Mouse (Mus musculus) stomach, postnatal 0 days (tissue): Measurements from ENCODE around the gene Klhl40. TPM values are rescaled to one million over a fixed set of nuclear protein-coding genes. Genes with fewer than 3 reads are reported as not detected.

ENCODE experiments used
- ATAC-seq: fragments of 200-750 bp; cut with Nextera tagmentation; 2 replicates; pipeline ENCODE4 v1.8.0; 2017; ENCODE audit not compliant: low FRiP score, low TSS enrichment
- DNase-seq: peaks from one replicate; pipeline ENCODE4 v3.0.0-alpha.2; 2016; ENCODE audit warnings: low spot score
- H3K27ac ChIP-seq: fragments of 300-500 bp; sonication (generic); replicated peaks from 2 replicates; pipeline ENCODE4 v1.5.1; 2014; ENCODE audit warnings: mild to moderate bottlenecking, control low read depth
- H3K27me3 ChIP-seq: fragments of 300-500 bp; sonication (generic); 2 replicates; pipeline ENCODE4 v1.6.1; 2014; ENCODE audit warnings: low read length; ENCODE audit not compliant: control insufficient read depth, insufficient read depth
- H3K36me3 ChIP-seq: fragments of 300-500 bp; sonication (generic); 2 replicates; pipeline ENCODE4 v1.6.1; 2014; ENCODE audit warnings: low read length, mixed read lengths; ENCODE audit not compliant: control insufficient read depth, insufficient read depth
- H3K4me1 ChIP-seq: fragments of 300-500 bp; sonication (generic); replicated peaks from 2 replicates; pipeline ENCODE4 v1.6.1; 2014; ENCODE audit warnings: antibody characterized with exemption; ENCODE audit not compliant: control insufficient read depth, insufficient read depth
- H3K4me2 ChIP-seq: fragments of 300-500 bp; sonication (generic); replicated peaks from 2 replicates; pipeline ENCODE4 v1.6.1; 2014; ENCODE audit warnings: low read depth, mild to moderate bottlenecking, control low read depth, moderate library complexity
- H3K4me3 ChIP-seq: fragments of 300-500 bp; sonication (generic); 2 replicates; pipeline ENCODE4 v1.5.1; 2014; ENCODE audit warnings: low read depth, low read length, control low read depth
- H3K9ac ChIP-seq: fragments of 300-500 bp; sonication (generic); 2 replicates; pipeline ENCODE4 v1.6.1; 2014; ENCODE audit warnings: mild to moderate bottlenecking, low read length, control low read depth, mixed read lengths
- H3K9me3 ChIP-seq: fragments of 300-500 bp; sonication (generic); 2 replicates; pipeline ENCODE4 v1.6.1; 2016; ENCODE audit warnings: low read length; ENCODE audit not compliant: control insufficient read depth
- CTCF ChIP-seq: IDR thresholded peaks from 2 replicates; pipeline ENCODE4 v1.5.1; 2016; ENCODE audit warnings: antibody characterized with exemption, low read depth, mild to moderate bottlenecking, moderate library complexity
- EP300 ChIP-seq: optimal IDR thresholded peaks from 2 replicates; pipeline ENCODE3; 2016; ENCODE audit warnings: antibody characterized with exemption
- WGBS: fragments of 180-500 bp; shearing (Covaris S2); extraction: QIAGEN DNeasy Blood & Tissue Kit; methylation state at CpG from one replicate; pipeline ENCODE4 v1.1.7; 2014; 5-methylcytosine and 5-hydroxymethylcytosine counted together
- polyA plus RNA-seq: library from polyadenylated mRNA; unstranded; fragments of >200 nt; fragmentation: Nextera tagmentation; extraction: Ambion mirVana; gene quantifications from 2 replicates; pipeline ENCODE4 v1.2.1, GENCODE M21; 2015

Klhl40 gene
- polyA plus RNA-seq, 1 experiment from 2014 or later: 0.42 TPM

GRCm38 (mm10) chr9:121784801-121785200 is 7.4 kb downstream of the Klhl40 start:
- DNase-seq (no peak), ATAC-seq (no peak)
- H3K27me3 ChIP-seq: no peaks in the 10 kb centered on the region
- WGBS: 82% methylated on average over 12 of the region's 12 CpGs
- TF ChIP-seq CTCF: no peak
- TF ChIP-seq EP300: no peak
- H3K4me3 ChIP-seq: no peak overlapping the region
- H3K36me3 ChIP-seq: no peaks in the 10 kb centered on the region
- H3K9me3 ChIP-seq: no peaks in the 10 kb centered on the region
- H3K4me2 ChIP-seq: no peak overlapping the region
- no peak overlapping the region for H3K9ac ChIP-seq
- H3K4me1 ChIP-seq: no peaks in the 10 kb centered on the region
- no peak overlapping the region for H3K27ac ChIP-seq

- no peak overlapping the region for H3K27ac ChIP-seq
- H3K9me3 ChIP-seq: no peaks in the 10 kb centered on the region
- H3K4me2 ChIP-seq: no peak overlapping the region
- H3K9ac ChIP-seq: no peak overlapping the region
- ATAC-seq (no peak), DNase-seq (no peak)
- no peak overlapping the region for H3K4me3 ChIP-seq
- TF ChIP-seq EP300 (no peak), CTCF (no peak)
- no peaks in the 10 kb centered on the region for H3K36me3 ChIP-seq
- no peaks in the 10 kb centered on the region for H3K4me1 ChIP-seq
- WGBS: 86% methylated on average over 8 of the region's 8 CpGs
- no peaks in the 10 kb centered on the region for H3K27me3 ChIP-seq
Observed at GRCm38 (mm10) chr9:121785261-121785660, 7.9 kb downstream of the Klhl40 start.

GRCm38 (mm10) chr9:121786359-121786758 is 9.0 kb downstream of the Klhl40 start:
- WGBS: 73% methylated on average over 2 of the region's 2 CpGs
- no peak for DNase-seq

GRCm38 (mm10) chr9:121791206-121791605 is 13.8 kb downstream of the Klhl40 start:
- Histone ChIP-seq H3K9ac (no peak overlapping the region), H3K27ac (peak overlapping the region; percentile 30; the same call in 1 of the 2 replicates), H3K4me2 (peak overlapping the region; percentile 8; the same call in 1 of the 2 replicates), H3K9me3 (no peaks in the 10 kb centered on the region), H3K4me3 (no peak overlapping the region), H3K36me3 (no peaks in the 10 kb centered on the region), H3K27me3 (no peaks in the 10 kb centered on the region), H3K4me1 (no peaks in the 10 kb centered on the region)
- ATAC-seq (peak; percentile 43; the same call in 1 of the 2 replicates), DNase-seq (peak; percentile 77)
- 11% methylated on average over 5 of the region's 5 CpGs for WGBS
- no peak for TF ChIP-seq EP300
- 0 out of 2 replicates have a peak, but pooled peaks have one; percentile 3 for TF ChIP-seq CTCF

More at GRCm38 (mm10) chr9:121786359-121786758, 9.0 kb downstream of the Klhl40 start:
- no peak overlapping the region for H3K27ac ChIP-seq
- H3K4me2 ChIP-seq: no peak overlapping the region
- no peaks in the 10 kb centered on the region for H3K9me3 ChIP-seq
- no peak for ATAC-seq
- H3K36me3 ChIP-seq: no peaks in the 10 kb centered on the region
- H3K9ac ChIP-seq: no peak overlapping the region
- H3K27me3 ChIP-seq: no peaks in the 10 kb centered on the region
- no peaks in the 10 kb centered on the region for H3K4me1 ChIP-seq
- no peak overlapping the region for H3K4me3 ChIP-seq
- TF ChIP-seq EP300 (no peak), CTCF (no peak)

- peak within 1 kb of the TSS; percentile 8; the same call in 1 of the 2 replicates for H3K4me2 ChIP-seq
- WGBS: 46% methylated on average over 24 of the region's 24 CpGs
Observed at GRCm38 (mm10) chr9:121791757-121792521, 14.5 kb downstream of the Klhl40 start, which contains the start of gene Hhatl. Hhatl (minus strand) TSS chr9:121792507.

More at GRCm38 (mm10) chr9:121791757-121792521, 14.5 kb downstream of the Klhl40 start, which contains the start of gene Hhatl:
- no peaks in the 10 kb centered on the region for H3K36me3 ChIP-seq
- no peaks in the 10 kb centered on the region for H3K4me1 ChIP-seq
- peak within 1 kb of the TSS; percentile 30; the same call in 1 of the 2 replicates for H3K27ac ChIP-seq
- ATAC-seq (no peak), DNase-seq (no peak)
- no peak within 1 kb of the TSS for H3K4me3 ChIP-seq
- TF ChIP-seq EP300 (no peak), CTCF (no peak)
- no peak within 1 kb of the TSS for H3K9ac ChIP-seq
- no peaks in the 10 kb centered on the region for H3K9me3 ChIP-seq
- no peaks in the 10 kb centered on the region for H3K27me3 ChIP-seq
